ENCODE assay signal across 20 mouse cellular contexts in genomic region chr5:107145125-107145524, GRCm38 (mm10).
DNase-seq lines count a peak whose midpoint lies in the region; ATAC-seq and TF ChIP-seq lines count a peak whose summit lies in the region.
"Had no signal": no experiment of that assay in that cellular context is flagged by ENCODE, and none has a peak within 500 bp of the region (broad histone marks: within the 10 kb centered on the region; RNA-seq: fewer than 3 reads in every experiment).

No protein-coding gene starts in this region.

- no peak for ATAC-seq in liver, postnatal 0 days
- ATAC-seq in liver, embryonic 13.5 days (ENCODE audit: low read depth), result peak; percentile 63
- ATAC-seq: CD4-positive, CD25-positive, alpha-beta regulatory T cell, adult 4 months had no signal

- H3K9ac ChIP-seq in liver, postnatal 0 days (replicated peaks), result no peak overlapping the region
- no peak overlapping the region for H3K9ac ChIP-seq in liver, embryonic 13.5 days
- H3K9ac ChIP-seq: embryonic facial prominence, embryonic 13.5 days; forebrain, embryonic 12.5 days; hindbrain, embryonic 15.5 days had no signal

- no peaks in the 10 kb centered on the region for H3K36me3 ChIP-seq in liver, postnatal 0 days (replicated peaks; ENCODE audit: insufficient read depth, low read length)
- peaks cover 6% of the 10 kb centered on the region; the same call in 1 of the 2 replicates for H3K36me3 ChIP-seq in liver, embryonic 13.5 days
- H3K36me3 ChIP-seq: forebrain, embryonic 12.5 days; G1E; hindbrain, embryonic 15.5 days had no signal

- H3K4me3 ChIP-seq in gastrocnemius, adult 2 months, result no peak overlapping the region
- H3K4me3 ChIP-seq in liver, postnatal 0 days (ENCODE audit: low read depth, low read length), result no peak overlapping the region
- no peak overlapping the region for H3K4me3 ChIP-seq in liver, embryonic 13.5 days (replicated peaks)
- H3K4me3 ChIP-seq: embryonic facial prominence, embryonic 13.5 days; forebrain, embryonic 12.5 days; hindbrain, embryonic 15.5 days had no signal

- WGBS in liver, postnatal 0 days (ENCODE audit: insufficient replicate concordance), result 56% methylated on average over 4 of the region's 4 CpGs
- WGBS in liver, embryonic 13.5 days (ENCODE audit: insufficient replicate concordance), result 24% methylated on average over 4 of the region's 4 CpGs

- peak overlapping the region; percentile 74 for H3K27ac ChIP-seq in gastrocnemius, adult 2 months
- no peak overlapping the region for H3K27ac ChIP-seq in liver, postnatal 0 days (ENCODE audit: low read depth)
- H3K27ac ChIP-seq in liver, embryonic 13.5 days, result 0 out of 2 replicates have a peak overlapping the region, but pooled peaks have one; percentile 14
- H3K27ac ChIP-seq: embryonic facial prominence, embryonic 13.5 days; forebrain, embryonic 12.5 days had no signal

- no peak for DNase-seq in gastrocnemius, adult 2 months
- DNase-seq in gastrocnemius, adult 8-10 months (ENCODE audit: low spot score in 2 of 2), result no peak
- DNase-seq in liver, result peak; percentile 47
- no peak for DNase-seq in liver, postnatal 0 days
- DNase-seq in liver, embryonic 13.5 days, result peak; percentile 9
- peak; percentile 29 for DNase-seq in naive thymus-derived CD4-positive, alpha-beta T cell, adult 2 months (ENCODE audit: low read depth)
- no peak for DNase-seq in spleen, postnatal 10 days (ENCODE audit: low spot score in 2 of 2)
- DNase-seq: adrenal gland, postnatal 14 days; B cell, adult 2 months; cerebellum, adult 11-12 months; cerebellum, adult 9-11 months; cerebellum, postnatal 36 days; gastrocnemius, postnatal 36 days; heart, adult 11 months; heart, postnatal 10 days had no signal

- intact Hi-C loops in gastrocnemius, adult 2 months (cut with DNase I), result no loop called here

- H3K4me2 ChIP-seq in liver, postnatal 0 days (ENCODE audit: low read depth, low read length), result no peak overlapping the region
- no peak overlapping the region for H3K4me2 ChIP-seq in liver, embryonic 13.5 days
- H3K4me2 ChIP-seq: embryonic facial prominence, embryonic 13.5 days; forebrain, embryonic 12.5 days; hindbrain, embryonic 15.5 days had no signal

- no peaks in the 10 kb centered on the region for H3K27me3 ChIP-seq in liver, postnatal 0 days (ENCODE audit: insufficient read depth, low read length)
- H3K27me3 ChIP-seq in liver, embryonic 13.5 days, result no peaks in the 10 kb centered on the region
- H3K27me3 ChIP-seq: embryonic facial prominence, embryonic 13.5 days had no signal

- TF ChIP-seq EP300 in liver, postnatal 0 days (IDR thresholded peaks at IDR 0.05; ENCODE audit: low read depth), result no peak

- H3K9me3 ChIP-seq in liver, postnatal 0 days (ENCODE audit: low read length), result no peaks in the 10 kb centered on the region
- no peaks in the 10 kb centered on the region for H3K9me3 ChIP-seq in liver, embryonic 13.5 days (replicated peaks)
- H3K9me3 ChIP-seq: embryonic facial prominence, embryonic 13.5 days; forebrain, embryonic 12.5 days; G1E; hindbrain, embryonic 15.5 days had no signal

- peaks cover 17% of the 10 kb centered on the region for H3K4me1 ChIP-seq in liver, postnatal 0 days (ENCODE audit: insufficient read depth)
- H3K4me1 ChIP-seq in liver, embryonic 13.5 days (replicated peaks), result peaks cover 66% of the 10 kb centered on the region

- TF ChIP-seq CTCF in gastrocnemius, adult 2 months (IDR thresholded peaks at IDR 0.05), result no peak
- no peak for TF ChIP-seq CTCF in liver, postnatal 0 days (IDR thresholded peaks at IDR 0.05; ENCODE audit: low read depth)

Comparison
In these comparisons a context has a peak if more than half of its experiments do, and no peak if none do; other contexts are left out.
1. DNase-seq: peak in liver (single experiment), liver, embryonic 13.5 days (single experiment) and naive thymus-derived CD4-positive, alpha-beta T cell, adult 2 months (single experiment); none in gastrocnemius, adult 2 months (single experiment), gastrocnemius, adult 8-10 months (0 of 2), liver, postnatal 0 days (single experiment) and spleen, postnatal 10 days (0 of 2).